Mouse (Mus musculus) gastrocnemius, postnatal 36 days (tissue): ENCODE measurements around the gene Hoxa10. TPM values are rescaled to one million over a fixed set of nuclear protein-coding genes. Genes with fewer than 3 reads are reported as not detected.

Experiments used
- DNase-seq, 2 experiments: peaks; one replicate each; pipeline ENCODE4 v3.0.0; 2022
- intact Hi-C: fragments of 180-260 bp; cut with DNase I; formaldehyde crosslinking; loops from one replicate; pipeline ENCODE4 v1.15.1; 2025
- total RNA-seq, 2 experiments: library from RNA; stranded (reverse); gene quantifications; 2 replicates each; pipeline ENCODE4 v1.2.3; 2021

Hoxa10 gene
- total RNA-seq, 2 experiments from 2014 or later = 13.6 to 16.9 TPM

DNA sequence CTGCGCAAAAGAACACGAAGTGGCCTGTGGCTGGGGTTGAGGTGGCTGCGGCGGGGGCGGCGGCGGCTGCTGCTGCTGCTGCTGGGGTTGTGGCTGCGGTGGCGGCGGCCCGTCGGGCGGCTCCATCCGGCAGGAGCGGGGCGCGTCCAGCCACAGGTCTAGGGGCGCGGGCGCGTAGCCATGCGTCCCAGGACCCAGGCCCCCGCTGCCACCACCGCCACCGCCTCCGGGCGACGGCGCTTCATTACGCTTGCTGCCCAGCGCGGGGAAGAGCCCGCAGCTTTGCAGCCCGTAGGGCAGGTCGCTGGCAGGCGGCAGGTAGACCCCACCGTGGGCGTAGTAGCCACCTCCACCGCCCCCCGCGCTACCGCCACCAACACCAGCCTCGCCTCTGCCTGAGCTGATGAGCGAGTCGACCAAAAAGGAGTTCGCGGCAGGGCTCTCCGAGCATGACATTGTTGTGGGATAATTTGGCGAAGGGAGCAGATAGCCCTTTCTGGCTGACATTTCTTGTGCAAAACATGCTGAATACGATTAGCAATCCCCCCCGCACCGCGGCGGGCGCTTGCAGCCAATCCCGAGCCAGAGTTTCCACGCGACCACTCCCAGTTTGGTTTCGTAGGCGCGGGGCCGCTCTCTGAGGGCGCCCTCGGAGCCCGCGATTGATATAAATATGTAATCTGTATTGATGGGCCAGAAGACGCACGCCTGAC is 6.1 kb downstream of the Hoxa10 start:
- peak in 1 of 2 experiments; percentile 58 for DNase-seq

DNA sequence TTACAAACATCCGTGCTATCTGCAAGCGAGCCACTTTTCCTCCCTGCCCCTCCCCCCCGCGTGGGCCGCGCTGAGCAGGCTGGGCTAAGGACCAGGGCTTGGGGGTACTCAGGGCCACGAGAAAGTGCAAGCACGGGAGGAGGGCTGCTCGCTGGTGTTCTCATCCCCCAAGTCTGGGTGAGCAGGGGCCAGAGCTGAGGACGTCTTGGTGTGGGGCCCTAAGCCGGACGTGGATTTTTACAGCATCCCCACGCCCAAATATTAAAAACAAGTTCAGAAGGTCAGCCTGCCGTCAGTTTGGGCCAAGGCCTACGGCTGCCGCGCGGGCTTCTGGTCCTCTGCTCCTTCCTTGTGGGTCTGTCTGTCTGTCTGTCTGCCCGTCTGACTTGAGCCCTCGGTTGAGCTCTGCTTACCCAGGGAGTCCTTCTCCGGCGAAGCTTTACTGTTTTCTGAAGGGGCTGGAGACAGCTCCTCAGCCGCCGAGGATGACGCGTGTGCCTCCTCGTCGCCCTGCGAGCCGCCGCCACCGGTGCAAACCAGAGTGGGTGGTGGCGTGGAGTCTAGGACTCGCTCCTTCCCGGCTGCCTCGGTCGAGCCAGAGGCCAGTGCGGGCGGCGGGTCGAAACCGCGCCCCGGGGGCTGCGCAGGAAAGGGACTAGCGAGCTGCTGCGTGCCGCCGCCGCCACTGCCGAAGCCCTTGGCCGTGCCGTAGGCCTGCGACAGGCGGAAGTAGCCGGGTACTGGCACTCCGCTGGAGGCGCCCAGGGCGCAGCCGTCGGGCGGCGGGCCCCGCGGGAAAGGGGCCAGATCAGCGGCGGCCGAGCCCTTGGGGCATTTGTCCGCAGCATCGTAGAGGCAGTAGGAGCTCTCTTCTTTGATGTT is 6.9 kb downstream of the Hoxa10 start:
- peak; percentile 79 for DNase-seq
- intact Hi-C loops = no loop called here

More for the DNA sequence above, 6.1 kb downstream of the Hoxa10 start:
- intact Hi-C loops = no loop called here

DNA sequence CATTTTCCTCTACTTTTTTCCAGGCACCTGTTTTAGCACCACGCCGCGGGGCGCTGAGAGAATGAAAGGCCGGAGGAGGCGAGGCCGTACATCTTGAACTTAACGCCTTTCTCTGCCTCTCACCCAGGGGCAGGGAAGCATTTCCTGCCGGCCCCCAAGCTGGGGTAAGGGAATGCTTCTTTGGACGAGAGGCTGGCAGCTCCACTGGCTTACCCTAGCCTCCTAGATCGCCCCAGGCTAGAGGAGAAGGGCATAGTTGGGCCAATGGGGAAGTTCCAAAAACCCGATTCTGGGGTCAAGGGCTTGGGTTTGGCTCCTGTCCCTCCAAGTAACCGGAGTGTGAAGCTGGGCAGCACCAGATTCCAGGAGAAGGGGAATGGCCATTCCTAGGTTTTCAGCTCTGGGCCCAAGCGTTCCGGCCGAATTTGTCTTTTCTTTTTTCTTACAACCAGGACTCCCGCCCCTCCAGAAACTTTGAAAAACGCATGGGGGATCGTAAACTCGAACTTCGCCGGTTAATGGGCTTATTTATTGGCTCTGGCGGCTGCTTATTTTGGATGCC is 7.6 kb downstream of the Hoxa10 start:
- peak in 1 of 2 experiments; percentile 58 for DNase-seq
- intact Hi-C loops = loop anchor here (1.0 kb wide), 1 partner anchor 1061 kb away; no protein-coding TSS in a partner anchor

DNA sequence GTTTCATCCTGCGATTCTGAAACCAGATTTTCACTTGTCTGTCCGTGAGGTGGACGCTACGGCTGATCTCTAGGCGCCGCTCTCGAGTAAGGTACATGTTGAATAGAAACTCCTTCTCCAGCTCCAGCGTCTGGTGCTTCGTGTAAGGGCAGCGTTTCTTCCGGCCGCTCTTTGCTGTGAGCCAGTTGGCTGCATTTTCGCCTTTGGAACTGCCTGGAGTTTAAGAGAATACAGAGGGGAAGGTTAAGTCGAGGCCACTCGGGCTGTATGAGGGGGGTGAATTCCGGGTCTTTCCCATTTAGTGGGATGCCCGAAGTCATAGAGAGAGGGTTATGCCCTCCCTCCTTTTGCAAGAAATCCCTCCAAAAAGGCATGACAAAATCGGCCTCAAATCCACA is 8.1 kb downstream of the Hoxa10 start:
- intact Hi-C loops = loop anchor here (1.0 kb wide), 1 partner anchor 1060 kb away; no protein-coding TSS in a partner anchor
- DNase-seq = peak in 1 of 2 experiments; percentile 58

DNA sequence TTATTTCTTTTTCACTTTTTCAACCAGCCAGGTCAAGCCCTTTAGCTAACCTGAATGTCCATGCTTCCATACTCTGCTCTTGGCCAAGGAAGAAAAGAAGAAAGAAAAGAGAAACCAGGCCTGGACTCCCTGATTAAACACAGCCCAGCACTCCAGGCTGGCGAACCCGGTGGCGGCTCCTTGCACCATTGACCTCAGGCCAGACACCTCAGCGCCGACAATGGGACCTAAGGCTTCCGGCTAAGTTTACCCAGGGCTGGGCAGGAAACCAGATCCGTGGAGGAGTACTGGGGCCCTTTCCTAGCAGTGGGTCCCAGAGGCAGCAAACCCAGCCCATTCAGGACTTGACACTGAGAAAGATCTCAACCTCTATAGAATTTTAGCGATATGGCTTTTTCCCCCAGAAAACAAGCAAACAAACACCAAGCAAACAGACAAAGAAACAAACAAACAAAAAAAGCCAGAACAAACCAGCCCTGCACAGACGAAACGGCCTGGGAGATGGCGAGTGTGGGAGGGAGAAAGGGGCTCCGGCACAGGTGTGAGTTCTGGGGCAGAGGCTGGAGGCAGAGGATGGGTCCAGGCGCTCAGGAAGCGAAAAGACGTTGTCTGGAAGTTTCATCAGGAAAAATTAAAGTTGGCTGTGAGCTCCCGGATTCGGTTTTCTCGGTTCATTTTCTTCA is 8.6 kb downstream of the Hoxa10 start:
- peak; percentile 38 to 53 for DNase-seq
- intact Hi-C loops = loop anchor here (1.0 kb wide), 1 partner anchor 1060 kb away; no protein-coding TSS in a partner anchor

DNA sequence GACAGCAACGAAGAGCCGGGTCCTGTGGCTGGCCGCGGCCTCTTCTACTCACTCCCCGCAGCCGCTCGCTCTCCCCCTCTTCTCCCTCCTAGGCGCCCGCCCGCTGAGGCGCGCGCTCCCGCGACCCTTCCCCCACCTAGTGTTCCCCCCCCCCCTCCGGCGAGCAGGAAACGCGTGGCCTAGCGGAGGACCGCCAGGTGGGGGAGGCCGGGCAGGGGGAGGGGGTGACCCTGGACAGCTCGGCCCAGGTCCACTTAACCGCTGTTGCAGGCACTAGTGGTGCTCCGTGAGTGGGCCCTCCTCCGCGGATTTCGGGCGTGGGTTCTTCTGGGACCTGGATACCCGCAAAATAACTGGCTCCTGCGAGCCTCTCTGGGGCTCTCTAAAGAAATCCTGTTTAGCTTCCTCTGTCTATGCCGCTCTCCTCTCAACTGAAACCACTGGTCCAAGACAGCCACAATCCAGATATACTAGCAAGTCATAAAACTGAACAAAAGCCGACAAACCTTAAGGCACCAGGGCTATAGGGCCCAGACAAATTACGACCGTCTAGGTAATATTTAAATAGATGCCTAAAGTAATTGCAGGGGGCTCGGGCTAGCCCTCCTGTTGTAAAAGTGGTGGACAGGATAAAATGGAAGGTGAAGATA is 10.0 kb downstream of the Hoxa10 start, which contains the start of gene Hoxa9:
TSS of gene Hoxa9 (minus strand) at position 574 of the 650 bp plus-strand sequence.
- intact Hi-C loops = no loop called here
- peak; percentile 1 to 54 for DNase-seq

DNA sequence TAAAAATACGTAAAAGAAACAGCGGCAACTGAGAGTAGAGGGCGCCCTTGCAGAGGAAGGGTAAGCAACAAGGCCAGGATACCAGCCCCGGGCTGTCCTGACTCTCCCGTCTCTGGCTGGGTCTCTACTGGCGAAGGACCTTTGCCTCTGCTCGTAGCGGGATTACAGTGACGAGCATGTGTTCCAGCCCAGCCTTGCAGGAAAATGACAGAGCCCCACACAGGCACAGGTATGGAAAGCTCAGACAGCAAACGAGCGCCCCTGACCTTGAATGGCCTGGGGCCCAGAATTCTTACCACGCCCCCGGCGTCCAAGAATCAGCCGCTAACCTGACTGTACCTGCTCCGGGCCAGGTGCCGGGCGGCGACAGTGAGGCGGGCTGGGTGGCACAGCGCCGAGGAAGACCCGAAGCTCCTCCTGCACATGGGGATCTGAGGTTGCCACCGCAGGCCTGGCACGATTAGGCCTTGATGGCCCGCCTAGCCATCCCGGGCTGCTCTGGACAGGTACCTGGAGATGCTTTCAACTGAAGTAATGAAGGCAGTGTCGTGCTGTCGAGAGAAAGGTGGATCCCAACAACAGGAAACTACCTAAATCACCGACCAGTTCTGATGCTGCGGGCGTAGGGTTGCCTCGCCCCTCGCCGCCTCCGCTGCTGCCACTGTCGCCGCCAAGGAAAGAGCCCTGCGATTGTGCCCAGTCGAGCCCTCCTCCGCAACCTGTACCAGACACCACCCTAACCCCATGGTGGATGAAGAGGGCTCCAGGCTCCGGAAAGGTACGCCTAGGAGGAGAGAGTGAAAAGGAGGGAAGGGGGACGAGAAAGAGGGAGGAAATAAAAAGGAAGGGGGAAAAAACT is 10.9 kb downstream of the Hoxa10 start:
- DNase-seq = peak in 1 of 2 experiments; percentile 70
- intact Hi-C loops = loop anchor here (10.0 kb wide), 1 partner anchor 1425 kb away; no protein-coding TSS in a partner anchor

DNA sequence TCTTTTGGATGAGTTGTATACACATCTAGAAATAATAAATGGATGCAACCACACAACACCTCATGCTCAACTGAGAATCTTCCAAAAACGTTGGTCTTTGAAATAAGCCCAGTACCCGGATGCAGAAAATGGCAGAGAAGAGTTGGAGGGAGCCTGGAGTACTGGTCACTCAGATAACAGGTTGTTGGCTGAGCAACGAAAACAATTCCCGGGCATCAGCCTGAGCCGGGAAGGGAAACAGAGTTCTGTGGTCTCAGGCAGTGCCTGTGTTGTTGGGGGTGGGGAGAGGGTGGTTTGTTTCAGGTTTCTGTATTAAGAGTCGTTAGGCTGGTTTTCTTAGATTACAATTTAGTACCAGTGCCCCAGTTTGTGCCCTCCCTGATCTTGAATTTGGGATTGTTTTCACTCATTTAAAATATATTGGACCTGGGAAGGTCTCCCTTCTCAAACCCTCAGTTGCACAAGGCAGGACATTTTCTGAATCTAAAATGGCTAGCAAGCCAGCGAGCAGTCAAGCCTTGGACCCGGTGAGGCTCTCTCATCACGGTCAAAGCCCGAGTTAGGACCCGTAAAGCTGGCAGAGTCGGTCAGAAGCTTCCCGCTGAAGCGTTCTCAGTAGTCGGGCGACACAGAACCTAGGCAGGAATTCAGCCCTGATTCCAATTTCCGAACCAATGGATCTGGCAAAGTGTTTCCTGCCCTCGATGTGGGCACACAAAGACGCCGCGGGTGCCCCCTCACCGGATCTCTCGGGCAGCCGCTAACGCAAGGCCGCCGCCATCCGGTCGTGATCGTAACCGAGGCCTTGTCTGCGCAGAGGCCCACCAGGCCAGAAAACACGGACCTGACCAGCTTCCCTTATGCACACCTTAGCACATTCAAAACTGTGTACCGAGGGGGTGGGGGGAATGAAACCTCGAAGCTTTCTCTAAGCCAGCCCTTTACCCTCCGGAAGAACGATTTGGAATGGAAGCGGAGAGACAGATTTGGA is 11.9 kb downstream of the Hoxa10 start:
- intact Hi-C loops = loop anchor here (10.0 kb wide), 1 partner anchor 1424 kb away; no protein-coding TSS in a partner anchor

DNA sequence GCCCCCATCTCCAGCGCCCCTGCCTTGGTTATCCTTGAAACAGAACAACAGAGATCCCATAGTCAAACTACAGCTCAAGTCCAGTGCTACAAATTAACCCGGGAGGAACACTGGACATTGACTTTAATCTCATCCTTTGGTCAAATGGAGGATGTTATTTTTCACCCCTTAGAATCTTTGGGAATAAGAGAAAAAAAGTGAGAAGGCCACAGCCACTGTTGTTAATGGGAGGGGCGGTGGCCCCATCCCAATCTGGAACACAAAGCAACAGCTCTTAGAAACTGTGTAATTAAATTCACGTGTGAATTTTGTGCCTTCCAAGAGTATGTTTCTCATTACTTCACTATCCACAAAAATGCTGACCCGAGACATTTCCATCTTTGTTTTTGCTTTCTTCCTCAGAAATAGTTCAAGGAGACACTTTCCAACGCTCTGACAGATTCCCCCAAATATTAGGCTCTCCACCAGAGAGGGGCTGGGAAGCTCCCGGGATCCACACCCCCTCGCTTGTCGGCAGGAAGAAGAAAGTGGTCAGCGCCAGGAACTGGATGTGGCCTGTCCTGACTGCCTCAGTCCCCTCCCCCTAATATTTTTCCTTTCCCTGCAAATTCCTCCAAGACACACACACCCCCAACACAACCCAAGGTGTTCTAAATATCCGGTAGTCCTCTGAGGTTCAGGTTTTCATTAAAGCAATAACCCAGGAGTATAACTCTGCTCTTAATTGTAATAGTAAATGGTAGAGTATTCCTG is 13.0 kb downstream of the Hoxa10 start:
- intact Hi-C loops = loop anchor here (1.0 to 10.0 kb wide), 2 partner anchors 1055 to 1423 kb away; no protein-coding TSS in a partner anchor
- DNase-seq = no peak

More for the DNA sequence above, 11.9 kb downstream of the Hoxa10 start:
- DNase-seq = peak in 1 of 2 experiments; percentile 74

DNA sequence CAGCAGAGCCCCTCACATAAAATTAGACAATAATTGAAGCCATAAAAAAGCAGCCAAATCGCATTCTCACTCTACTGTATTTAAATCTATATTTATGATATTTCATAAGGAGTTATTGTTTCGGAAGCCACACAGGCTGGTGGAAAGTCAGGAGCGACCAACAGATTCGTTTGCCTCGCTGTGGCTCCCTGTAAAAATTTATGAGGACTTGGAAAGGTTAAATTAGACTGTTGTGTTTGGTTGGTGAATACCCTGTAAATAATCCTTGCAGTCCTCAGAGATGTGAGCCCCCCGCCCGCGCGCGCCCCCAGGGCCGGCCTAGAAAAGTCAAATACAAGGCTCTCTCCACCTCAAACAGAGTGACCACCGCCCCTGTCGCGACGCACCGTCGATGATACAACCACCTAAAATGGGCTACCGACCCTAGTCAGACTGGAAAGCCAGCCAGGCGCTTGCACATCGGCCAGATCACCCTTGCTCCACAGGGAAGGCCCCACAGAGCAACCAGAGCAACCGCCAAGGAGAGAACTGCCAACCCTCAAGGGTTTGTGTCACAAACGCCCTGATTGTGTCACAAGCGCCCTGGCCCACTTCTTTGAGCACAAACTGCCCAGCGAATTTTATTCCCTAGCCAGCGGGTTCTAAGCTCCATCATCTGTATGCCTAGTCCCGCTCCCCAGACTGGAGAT is 13.9 kb downstream of the Hoxa10 start:
- DNase-seq = peak in 1 of 2 experiments; percentile 55
- intact Hi-C loops = loop anchor here (1.0 to 10.0 kb wide), 2 partner anchors 1054 to 1422 kb away; no protein-coding TSS in a partner anchor

DNA sequence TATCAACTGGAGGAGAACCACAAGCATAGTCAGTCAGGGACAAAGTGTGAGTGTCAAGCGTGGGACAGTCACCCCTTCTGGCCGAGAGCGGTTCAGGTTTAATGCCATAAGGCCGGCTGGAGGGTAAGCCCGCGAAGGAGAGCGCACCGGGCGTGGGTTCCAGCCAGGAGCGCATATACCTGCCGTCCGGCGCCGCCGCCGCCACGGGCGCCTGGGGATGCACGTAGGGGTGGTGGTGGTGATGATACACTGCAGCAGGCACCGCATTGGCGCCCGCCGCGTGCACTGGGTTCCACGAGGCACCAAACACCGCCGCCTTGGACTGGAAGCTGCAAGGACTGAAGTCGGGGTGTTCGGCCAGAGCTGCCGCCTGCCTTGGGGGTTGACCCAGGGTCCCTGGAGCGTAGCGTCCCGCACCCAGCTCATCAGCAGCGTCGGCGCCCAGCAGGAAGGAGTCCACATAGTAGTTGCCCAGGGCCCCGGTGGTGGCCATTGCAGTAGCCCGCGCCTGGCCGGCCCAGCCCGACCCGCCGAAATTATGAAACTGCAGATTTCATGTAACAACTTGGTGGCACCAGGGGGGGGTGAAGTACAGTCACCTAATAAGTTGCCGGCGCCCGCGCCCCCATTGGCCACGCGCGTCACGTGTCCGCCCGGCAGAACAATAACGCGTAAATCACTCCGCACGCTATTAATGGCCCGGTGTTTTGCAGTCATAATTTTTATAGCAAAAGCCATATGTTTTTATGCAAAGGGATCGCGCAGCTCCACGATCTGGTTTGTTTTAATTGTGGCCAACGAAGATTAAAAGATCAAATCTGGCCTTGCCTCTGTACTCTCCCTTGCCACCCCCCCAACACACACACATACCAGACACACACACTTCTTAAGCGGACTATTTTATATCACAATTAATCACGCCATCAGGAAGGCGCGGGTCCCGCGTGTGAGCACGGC is 14.8 kb downstream of the Hoxa10 start:
- intact Hi-C loops = loop anchor here (10.0 kb wide), 1 partner anchor 1421 kb away; no protein-coding TSS in a partner anchor

DNA sequence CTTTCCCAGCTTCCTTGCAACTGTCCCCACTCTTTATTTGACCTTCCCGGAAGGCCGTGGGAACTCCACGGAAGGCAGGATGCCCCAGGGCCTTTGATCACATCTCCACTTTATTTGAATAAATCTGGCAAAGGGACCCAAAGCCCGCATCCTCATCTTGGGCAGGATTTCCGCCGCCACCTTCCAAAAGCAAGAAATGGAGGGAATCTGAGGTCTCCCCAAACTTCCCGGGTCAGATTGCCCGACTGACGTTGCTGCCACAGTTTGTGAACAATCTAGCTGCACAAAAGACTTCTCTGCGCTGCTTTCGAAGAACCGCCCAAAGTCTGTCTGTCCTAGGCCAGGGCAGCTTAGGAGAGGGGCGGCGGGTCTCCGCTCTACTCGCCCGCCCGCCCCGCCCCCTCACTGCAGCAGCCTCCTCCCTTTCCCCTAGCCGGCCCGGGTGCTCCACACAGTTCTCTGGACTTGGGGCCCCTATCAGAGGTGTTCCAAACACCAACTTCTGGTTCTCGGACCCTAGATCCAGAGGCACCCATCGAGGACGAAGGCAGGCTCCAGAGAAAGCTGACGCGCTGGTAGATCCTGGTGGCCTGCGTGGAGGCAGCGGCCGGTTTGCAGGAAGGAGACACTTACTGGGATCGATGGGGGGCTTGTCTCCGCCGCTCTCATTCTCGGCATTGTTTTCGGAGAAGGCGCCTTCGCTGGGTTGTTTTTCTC is 15.6 kb downstream of the Hoxa10 start:
- DNase-seq = peak; percentile 3 to 32

More for the DNA sequence above, 14.8 kb downstream of the Hoxa10 start:
- DNase-seq = peak; percentile 78 to 80

DNA sequence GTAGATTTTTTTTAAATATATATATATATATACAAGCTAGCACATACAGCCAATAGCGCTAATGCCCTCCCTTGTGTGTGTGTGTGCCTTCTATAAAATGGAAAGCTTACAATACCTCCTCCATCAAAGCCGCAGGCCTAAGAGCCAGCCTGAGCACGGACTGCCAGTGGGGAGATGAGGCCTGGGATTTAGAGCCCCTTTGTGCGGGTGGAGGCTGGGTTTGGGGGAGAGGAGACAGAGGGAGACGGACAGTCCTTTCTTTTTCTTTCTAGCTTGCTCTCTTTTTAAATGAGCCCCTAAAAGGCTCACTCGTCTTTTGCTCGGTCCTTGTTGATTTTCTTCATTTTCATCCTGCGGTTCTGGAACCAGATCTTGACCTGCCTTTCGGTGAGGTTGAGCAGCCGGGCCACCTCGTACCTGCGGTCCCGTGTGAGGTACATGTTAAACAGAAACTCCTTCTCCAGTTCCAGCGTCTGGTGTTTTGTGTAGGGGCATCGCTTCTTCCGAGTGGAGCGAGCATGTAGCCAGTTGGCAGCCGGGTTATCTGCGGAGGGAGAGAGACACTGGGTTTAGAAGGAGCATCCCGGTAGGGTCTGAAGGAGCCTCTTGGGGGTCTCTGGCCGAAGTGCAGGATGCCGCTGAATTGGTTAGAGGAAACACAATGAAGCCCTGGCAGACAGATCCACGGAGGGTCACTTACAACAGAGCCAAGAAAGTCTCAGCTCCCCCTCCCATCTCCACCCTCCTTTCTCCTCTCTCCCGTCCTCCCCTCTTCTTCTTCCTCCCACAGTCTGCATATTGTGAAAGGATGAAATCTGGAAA is 16.5 kb downstream of the Hoxa10 start:
- intact Hi-C loops = loop anchor here (2.0 to 10.0 kb wide), 4 partner anchors 352 to 1419 kb away; partner anchors contain the start of gene Hnrnpa2b1
- peak; percentile 3 to 23 for DNase-seq

More for the DNA sequence above, 15.6 kb downstream of the Hoxa10 start:
- intact Hi-C loops = loop anchor here (5.0 to 10.0 kb wide), 3 partner anchors 353 to 1420 kb away; partner anchors contain the start of gene Hnrnpa2b1
